Mouse (Mus musculus): ENCODE measurements around the gene Evl.

GRCm38 (mm10) chr12:108622406-108622805, 67.9 kb downstream of the Evl start:
- no peak for TF ChIP-seq CTCF (IDR thresholded peaks at IDR 0.05; ENCODE audit: borderline replicate concordance, insufficient read depth, low read length)
- TF ChIP-seq POLR2A (IDR thresholded peaks at IDR 0.05; ENCODE audit: low read depth, low read length) = no peak
